Mouse (Mus musculus): Measurements from ENCODE around the gene Gprin2. TPM values are rescaled to one million over a fixed set of nuclear protein-coding genes. Genes with fewer than 3 reads are reported as not detected.

The Gprin2 gene
- polyA plus RNA-seq, 1 experiment from 2014 or later: 4.4 TPM

DNA sequence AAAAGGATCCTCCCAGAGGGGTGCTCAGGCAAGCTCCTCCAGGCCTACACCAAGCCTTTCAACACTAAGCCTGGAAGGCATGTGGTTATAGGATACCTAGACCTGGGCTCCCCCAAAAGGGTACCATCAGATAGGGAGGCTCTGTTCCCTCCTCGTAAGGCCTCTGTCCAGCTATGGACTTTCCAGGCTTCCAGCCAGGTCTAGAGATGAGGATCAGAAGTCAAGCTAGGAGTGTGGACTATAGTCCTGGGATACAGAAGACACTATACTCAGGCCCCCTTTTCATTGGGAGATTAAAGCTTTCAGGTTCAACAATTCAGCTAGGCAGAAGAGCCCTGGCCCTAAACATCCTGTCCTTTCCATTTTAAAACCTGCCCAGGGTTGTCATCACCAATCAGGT, 18.4 kb downstream of the Gprin2 start:
- H3K4me3 ChIP-seq (replicated peaks; ENCODE audit: low read length): no peak overlapping the region
- DNase-seq (ENCODE audit: low spot score) (no peak), ATAC-seq (ENCODE audit: low FRiP score) (no peak)
- H3K4me2 ChIP-seq (replicated peaks): no peak overlapping the region
- no peak overlapping the region for H3K9ac ChIP-seq
- H3K4me1 ChIP-seq (replicated peaks; ENCODE audit: control insufficient read depth, insufficient read depth, low read length): no peaks in the 10 kb centered on the region
- no peaks in the 10 kb centered on the region for H3K36me3 ChIP-seq (replicated peaks; ENCODE audit: control insufficient read depth, insufficient read depth)
- H3K27ac ChIP-seq: no peak overlapping the region
- H3K9me3 ChIP-seq (ENCODE audit: control insufficient read depth, low read length): 0 out of 2 replicates have a peak, but pooled peaks cover 9% of the 10 kb centered on the region
- 88% methylated on average over 1 of the region's 1 CpGs for WGBS
- no peaks in the 10 kb centered on the region for H3K27me3 ChIP-seq (ENCODE audit: control insufficient read depth, insufficient read depth, low read length)

DNA sequence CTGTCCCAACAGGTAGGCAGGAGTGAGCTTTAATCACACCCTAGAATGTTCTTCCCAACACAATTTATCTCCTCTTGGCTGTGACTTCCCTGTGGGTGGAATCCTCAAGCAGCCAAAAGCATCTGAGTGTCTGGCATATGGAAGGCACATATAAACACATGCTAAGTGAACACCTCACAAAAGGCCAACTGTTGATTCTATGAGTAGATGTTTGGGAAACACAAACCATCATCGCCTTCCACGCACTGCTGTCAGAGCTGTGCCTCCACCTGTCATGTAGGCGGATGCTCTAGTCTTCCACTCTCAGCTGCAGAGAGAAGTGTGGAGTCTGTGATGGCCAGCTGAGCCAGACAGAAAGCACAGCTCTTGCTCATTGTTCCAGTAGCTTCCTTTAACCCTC, 22.1 kb downstream of the Gprin2 start:
- H3K4me3 ChIP-seq (replicated peaks; ENCODE audit: low read length): no peak overlapping the region
- H3K36me3 ChIP-seq (replicated peaks; ENCODE audit: control insufficient read depth, insufficient read depth): no peaks in the 10 kb centered on the region
- H3K4me2 ChIP-seq (replicated peaks): no peak overlapping the region
- ATAC-seq (ENCODE audit: low FRiP score) (no peak), DNase-seq (ENCODE audit: low spot score) (no peak)
- H3K4me1 ChIP-seq (replicated peaks; ENCODE audit: control insufficient read depth, insufficient read depth, low read length): no peaks in the 10 kb centered on the region
- no peaks in the 10 kb centered on the region for H3K27me3 ChIP-seq (ENCODE audit: control insufficient read depth, insufficient read depth, low read length)
- H3K27ac ChIP-seq: no peak overlapping the region
- 0 out of 2 replicates have a peak, but pooled peaks cover 9% of the 10 kb centered on the region for H3K9me3 ChIP-seq (ENCODE audit: control insufficient read depth, low read length)
- WGBS: 93% methylated on average over 3 of the region's 3 CpGs
- no peak overlapping the region for H3K9ac ChIP-seq

DNA sequence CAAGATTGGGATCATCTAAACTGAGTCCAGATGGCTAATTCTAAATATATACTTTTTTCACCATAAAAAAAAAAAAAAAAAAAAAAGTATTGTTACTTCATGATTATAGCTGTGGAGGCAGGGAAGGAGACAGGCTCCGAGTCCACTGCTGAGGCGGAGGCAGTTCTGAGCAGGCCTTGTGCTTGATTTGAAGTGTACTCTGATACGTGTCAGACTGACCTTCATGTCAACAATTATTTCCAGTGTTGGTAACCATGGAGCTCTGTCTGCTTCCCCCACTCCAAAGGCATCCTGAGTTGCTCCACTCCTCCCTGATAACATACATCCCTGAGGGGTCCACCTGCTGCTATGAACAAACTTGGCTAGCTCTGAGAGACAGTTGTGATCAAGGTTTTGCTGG, 30.3 kb downstream of the Gprin2 start:
- Histone ChIP-seq H3K4me1 (replicated peaks; ENCODE audit: control insufficient read depth, insufficient read depth, low read length) (no peaks in the 10 kb centered on the region), H3K4me2 (replicated peaks) (no peak overlapping the region), H3K36me3 (replicated peaks; ENCODE audit: control insufficient read depth, insufficient read depth) (no peaks in the 10 kb centered on the region), H3K9ac (no peak overlapping the region), H3K27ac (no peak overlapping the region), H3K4me3 (replicated peaks; ENCODE audit: low read length) (no peak overlapping the region), H3K9me3 (ENCODE audit: control insufficient read depth, low read length) (no peaks in the 10 kb centered on the region), H3K27me3 (ENCODE audit: control insufficient read depth, insufficient read depth, low read length) (no peaks in the 10 kb centered on the region)
- no peak for ATAC-seq (ENCODE audit: low FRiP score)
- 87% methylated on average over 3 of the region's 3 CpGs for WGBS
- DNase-seq (ENCODE audit: low spot score): no peak

DNA sequence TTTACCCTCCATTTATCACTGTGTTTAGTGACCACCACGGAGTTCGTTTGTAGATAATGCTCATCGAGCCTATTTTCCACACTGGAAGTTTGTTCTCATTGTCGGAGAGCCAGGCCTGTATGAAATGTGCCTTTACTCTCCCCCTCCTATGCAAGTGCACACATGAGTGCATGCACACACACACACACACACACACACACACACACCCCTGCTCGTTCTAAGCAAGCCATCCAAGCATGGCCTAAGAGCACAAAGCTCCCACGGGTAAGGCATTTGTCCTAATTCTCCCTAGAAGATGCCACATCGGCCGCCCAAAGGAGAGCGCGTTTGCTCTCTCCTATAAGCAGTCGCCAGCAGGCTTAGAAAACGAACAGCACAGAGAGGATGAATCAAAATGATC, 45.7 kb downstream of the Gprin2 start:
- H3K4me2 ChIP-seq (replicated peaks): no peak overlapping the region
- H3K36me3 ChIP-seq (replicated peaks; ENCODE audit: control insufficient read depth, insufficient read depth): no peaks in the 10 kb centered on the region
- no peak overlapping the region for H3K4me3 ChIP-seq (replicated peaks; ENCODE audit: low read length)
- H3K27me3 ChIP-seq (ENCODE audit: control insufficient read depth, insufficient read depth, low read length): no peaks in the 10 kb centered on the region
- 52% methylated on average over 12 of the region's 12 CpGs for WGBS
- H3K9ac ChIP-seq: no peak overlapping the region
- ATAC-seq (ENCODE audit: low FRiP score) (no peak), DNase-seq (ENCODE audit: low spot score) (no peak)
- H3K27ac ChIP-seq: no peak overlapping the region
- H3K4me1 ChIP-seq (replicated peaks; ENCODE audit: control insufficient read depth, insufficient read depth, low read length): no peaks in the 10 kb centered on the region
- no peaks in the 10 kb centered on the region for H3K9me3 ChIP-seq (ENCODE audit: control insufficient read depth, low read length)

DNA sequence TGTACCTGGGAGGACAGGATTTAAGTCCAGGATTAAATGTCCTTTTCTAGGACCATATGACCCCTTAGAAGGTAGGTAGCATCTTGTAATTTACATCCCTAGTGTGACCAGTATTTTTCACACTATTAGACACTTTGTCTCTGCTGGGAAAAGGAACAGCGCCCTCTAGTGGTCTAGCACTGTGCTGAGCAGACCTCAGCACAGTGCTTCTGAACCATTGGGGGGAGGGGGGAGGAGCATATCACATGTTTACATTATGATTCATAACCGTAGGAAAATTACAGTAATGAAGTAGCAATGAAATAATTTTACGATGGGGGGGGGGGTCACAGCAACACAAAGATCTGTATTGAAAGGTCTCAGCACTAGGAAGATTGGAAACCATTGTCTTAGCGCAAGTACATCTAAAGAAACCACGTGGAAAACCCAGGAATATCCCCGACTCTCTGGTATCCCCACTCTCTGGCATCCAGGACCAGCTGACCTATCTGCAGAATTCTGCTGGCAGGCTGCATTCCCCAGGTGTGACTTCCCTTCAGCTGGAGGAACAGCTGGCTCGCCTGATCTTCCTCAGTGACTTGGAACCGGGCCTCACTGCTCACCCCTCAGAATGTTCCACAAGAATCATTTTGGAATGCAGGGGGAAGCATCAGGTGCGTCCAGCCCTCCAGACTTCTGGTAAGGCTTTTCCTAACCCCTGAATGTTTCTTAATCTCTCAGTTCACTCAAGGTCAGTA, 46.7 kb downstream of the Gprin2 start:
- ATAC-seq (ENCODE audit: low FRiP score): peak; percentile 71; the same call in 1 of the 2 replicates
- H3K27me3 ChIP-seq (ENCODE audit: control insufficient read depth, insufficient read depth, low read length): no peaks in the 10 kb centered on the region

DNA sequence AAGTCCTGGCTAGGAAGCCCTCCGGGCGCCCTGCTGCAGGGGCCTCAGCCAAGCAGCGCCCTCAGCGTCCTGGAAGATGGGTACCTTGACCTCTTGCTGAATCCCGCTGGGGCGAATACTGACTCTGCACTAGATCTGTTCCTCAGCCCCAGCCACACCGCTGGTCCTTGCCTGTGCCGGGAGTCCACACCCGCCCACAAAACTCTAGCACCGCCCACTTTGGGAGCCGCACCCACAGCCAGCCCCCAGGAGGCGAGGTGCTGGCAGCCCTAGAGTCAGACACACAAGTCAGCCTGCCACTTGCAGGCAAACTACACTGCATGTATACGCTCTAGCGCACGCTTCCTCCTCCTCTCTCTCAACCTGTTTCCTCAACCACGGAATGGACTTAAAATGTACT, 49.1 kb downstream of the Gprin2 start, which contains the start of gene Npy4r:
Npy4r (minus strand) TSS at position 148 of the 400 bp plus-strand sequence.
- 25% methylated on average over 16 of the region's 16 CpGs for WGBS
- H3K36me3 ChIP-seq (replicated peaks; ENCODE audit: control insufficient read depth, insufficient read depth): no peaks in the 10 kb centered on the region
- no peaks in the 10 kb centered on the region for H3K4me1 ChIP-seq (replicated peaks; ENCODE audit: control insufficient read depth, insufficient read depth, low read length)
- no peak within 1 kb of the TSS for H3K4me3 ChIP-seq (replicated peaks; ENCODE audit: low read length)
- H3K27ac ChIP-seq: no peak within 1 kb of the TSS
- H3K9me3 ChIP-seq (ENCODE audit: control insufficient read depth, low read length): no peaks in the 10 kb centered on the region
- DNase-seq (ENCODE audit: low spot score): no peak
- no peak within 1 kb of the TSS for H3K4me2 ChIP-seq (replicated peaks)
- no peaks in the 10 kb centered on the region for H3K27me3 ChIP-seq (ENCODE audit: control insufficient read depth, insufficient read depth, low read length)
- no peak for ATAC-seq (ENCODE audit: low FRiP score)
- H3K9ac ChIP-seq: no peak within 1 kb of the TSS

More for the DNA sequence above, 46.7 kb downstream of the Gprin2 start:
- H3K4me2 ChIP-seq (replicated peaks): no peak overlapping the region
- peak; percentile 74 for DNase-seq (ENCODE audit: low spot score)
- no peak overlapping the region for H3K4me3 ChIP-seq (replicated peaks; ENCODE audit: low read length)
- no peak overlapping the region for H3K27ac ChIP-seq
- 64% methylated on average over 9 of the region's 9 CpGs for WGBS
- H3K9ac ChIP-seq: no peak overlapping the region
- no peaks in the 10 kb centered on the region for H3K36me3 ChIP-seq (replicated peaks; ENCODE audit: control insufficient read depth, insufficient read depth)
- H3K4me1 ChIP-seq (replicated peaks; ENCODE audit: control insufficient read depth, insufficient read depth, low read length): no peaks in the 10 kb centered on the region
- no peaks in the 10 kb centered on the region for H3K9me3 ChIP-seq (ENCODE audit: control insufficient read depth, low read length)

DNA sequence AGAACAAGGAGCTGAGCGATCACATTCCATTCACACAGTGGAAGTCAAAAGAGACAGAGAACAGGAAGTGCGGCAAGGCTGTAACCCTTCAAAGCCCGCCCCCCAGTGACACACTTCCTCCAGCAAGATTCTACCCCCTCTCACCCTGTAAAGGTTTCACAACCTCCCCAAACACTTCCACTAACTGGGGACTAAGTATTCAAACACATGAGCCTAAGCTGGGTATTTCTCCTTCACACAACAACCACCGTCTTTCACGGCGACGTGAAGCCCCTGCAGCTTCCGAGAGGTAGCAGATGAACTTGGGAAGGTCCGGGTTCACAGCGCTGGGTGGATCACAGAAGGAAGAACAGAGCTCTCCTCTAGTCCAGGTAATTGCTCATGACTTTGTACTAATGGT, 58.5 kb downstream of the Gprin2 start:
- Histone ChIP-seq H3K9me3 (ENCODE audit: control insufficient read depth, low read length) (no peaks in the 10 kb centered on the region), H3K9ac (no peak overlapping the region), H3K4me2 (replicated peaks) (no peak overlapping the region), H3K4me1 (replicated peaks; ENCODE audit: control insufficient read depth, insufficient read depth, low read length) (no peaks in the 10 kb centered on the region), H3K27ac (no peak overlapping the region), H3K4me3 (replicated peaks; ENCODE audit: low read length) (no peak overlapping the region), H3K27me3 (ENCODE audit: control insufficient read depth, insufficient read depth, low read length) (no peaks in the 10 kb centered on the region), H3K36me3 (replicated peaks; ENCODE audit: control insufficient read depth, insufficient read depth) (no peaks in the 10 kb centered on the region)
- no peak for DNase-seq (ENCODE audit: low spot score)
- 89% methylated on average over 10 of the region's 10 CpGs for WGBS
- no peak for ATAC-seq (ENCODE audit: low FRiP score)

DNA sequence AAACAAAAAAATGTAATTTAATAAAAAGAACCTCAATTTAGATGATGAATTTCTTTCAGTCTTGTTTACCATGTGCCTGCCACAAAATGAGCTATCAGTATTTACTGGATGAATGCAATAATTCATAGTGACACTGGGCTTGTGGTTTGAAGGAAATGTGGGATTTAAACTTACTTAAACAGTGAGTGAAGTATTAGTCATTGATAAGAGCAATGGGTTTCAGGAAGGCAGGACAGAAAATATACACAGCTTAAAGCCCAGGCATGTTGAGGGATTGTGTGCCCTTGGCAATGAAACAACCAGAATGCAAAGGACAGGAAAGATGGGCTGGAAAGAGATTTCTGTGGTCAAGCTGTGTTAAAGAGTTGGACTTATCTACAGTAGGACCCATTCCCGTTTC, 59.1 kb downstream of the Gprin2 start:
- ATAC-seq (ENCODE audit: low FRiP score): no peak
- Histone ChIP-seq H3K4me1 (replicated peaks; ENCODE audit: control insufficient read depth, insufficient read depth, low read length) (no peaks in the 10 kb centered on the region), H3K9ac (no peak overlapping the region), H3K4me3 (replicated peaks; ENCODE audit: low read length) (no peak overlapping the region), H3K27ac (no peak overlapping the region), H3K4me2 (replicated peaks) (no peak overlapping the region), H3K9me3 (ENCODE audit: control insufficient read depth, low read length) (no peaks in the 10 kb centered on the region), H3K27me3 (ENCODE audit: control insufficient read depth, insufficient read depth, low read length) (no peaks in the 10 kb centered on the region), H3K36me3 (replicated peaks; ENCODE audit: control insufficient read depth, insufficient read depth) (no peaks in the 10 kb centered on the region)
- 94% methylated on average over 1 of the region's 1 CpGs for WGBS
- no peak for DNase-seq (ENCODE audit: low spot score)

DNA sequence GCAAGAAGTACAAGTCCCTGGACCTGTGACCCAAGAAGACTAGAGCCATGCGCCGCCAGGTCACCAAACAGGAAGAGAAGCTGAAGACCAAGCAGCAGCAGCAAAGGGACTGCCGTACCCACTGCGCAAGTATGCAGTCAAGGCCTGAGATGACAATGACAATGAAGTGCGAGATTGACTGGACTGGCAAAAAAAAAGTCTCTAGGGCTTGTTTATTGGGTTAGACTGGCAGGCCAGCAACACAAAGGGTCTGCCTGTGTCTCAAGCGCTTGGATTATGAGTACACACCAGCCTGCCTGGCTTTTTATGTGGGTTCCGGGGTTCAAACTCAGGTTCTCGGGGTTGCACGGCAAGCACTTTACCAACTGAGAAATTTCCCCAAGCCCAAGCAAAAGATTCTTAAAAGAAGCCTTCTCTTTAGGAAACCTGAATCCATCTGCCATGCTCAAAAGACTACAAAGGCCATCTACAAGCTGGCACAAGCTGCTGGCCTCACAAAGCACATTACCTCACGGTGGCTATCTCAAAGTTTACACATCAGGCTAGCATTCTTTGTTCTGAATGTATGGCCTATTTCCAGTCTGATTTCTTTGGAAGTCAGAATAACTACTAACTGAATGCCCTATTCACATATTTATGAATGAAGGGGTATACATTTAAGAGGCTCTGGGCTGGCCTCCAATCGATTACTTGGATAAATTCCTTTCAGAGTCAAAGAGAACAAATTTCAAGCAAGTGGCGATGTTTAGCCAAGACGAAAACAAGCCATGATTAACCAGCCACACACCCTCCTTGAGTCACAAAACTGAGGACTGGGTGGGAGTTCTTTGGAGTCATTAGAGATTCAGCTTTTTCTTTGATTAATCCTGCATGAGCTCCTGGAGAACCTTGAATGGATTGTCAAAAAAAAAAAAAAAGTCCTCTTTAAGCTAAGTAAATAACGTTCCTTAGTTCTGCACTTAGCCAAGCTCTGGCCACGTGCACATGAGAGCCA, 61.5 kb downstream of the Gprin2 start:
- WGBS: 78% methylated on average over 15 of the region's 15 CpGs
- Histone ChIP-seq H3K9me3 (ENCODE audit: control insufficient read depth, low read length) (no peaks in the 10 kb centered on the region), H3K36me3 (replicated peaks; ENCODE audit: control insufficient read depth, insufficient read depth) (no peaks in the 10 kb centered on the region), H3K4me3 (replicated peaks; ENCODE audit: low read length) (no peak overlapping the region), H3K4me2 (replicated peaks) (no peak overlapping the region), H3K27me3 (ENCODE audit: control insufficient read depth, insufficient read depth, low read length) (no peaks in the 10 kb centered on the region), H3K4me1 (replicated peaks; ENCODE audit: control insufficient read depth, insufficient read depth, low read length) (no peaks in the 10 kb centered on the region), H3K27ac (no peak overlapping the region), H3K9ac (no peak overlapping the region)
- ATAC-seq (ENCODE audit: low FRiP score): peak; percentile 53; the same call in 1 of the 2 replicates
- DNase-seq (ENCODE audit: low spot score): no peak

All from hindbrain, embryonic 14.5 days (tissue).